Mouse (Mus musculus): ENCODE measurements around the gene Dppa5a. TPM values are rescaled to one million over a fixed set of nuclear protein-coding genes. Genes with fewer than 3 reads are reported as not detected.

Dppa5a gene
- polyA plus RNA-seq, 1 experiment from 2014 or later, result 0.41 TPM

DNA sequence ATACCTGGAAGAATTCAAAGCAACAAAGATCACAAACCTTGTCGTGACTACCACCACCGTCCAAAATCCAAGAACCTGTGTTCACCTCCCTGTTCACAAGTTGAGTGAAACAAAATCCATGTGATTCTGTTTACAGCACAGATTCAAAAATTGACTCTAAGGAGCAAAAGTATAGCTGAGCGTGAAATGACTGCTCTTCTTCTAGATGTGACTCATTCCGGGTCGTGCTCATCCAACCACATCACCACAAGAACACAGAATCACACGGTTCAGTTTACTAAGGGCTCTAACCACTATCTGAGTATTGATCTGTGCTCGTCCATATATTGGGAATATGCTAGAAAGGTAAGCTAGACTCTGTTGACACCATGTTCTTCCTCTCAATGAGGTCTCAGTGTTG, 19.0 kb upstream of the Dppa5a start:
- no peak for ATAC-seq (ENCODE audit: insufficient read depth, low FRiP score, low TSS enrichment)
- 86% methylated on average over 7 of the region's 7 CpGs for whole genome bisulfite sequencing
- H3K36me3 ChIP-seq (ENCODE audit: control insufficient read depth, insufficient read depth, low read length), result no peaks in the 10 kb centered on the region
- H3K4me3 ChIP-seq (ENCODE audit: low read depth, low read length), result no peak overlapping the region
- no peak overlapping the region for H3K9ac ChIP-seq (ENCODE audit: low read length)
- H3K4me2 ChIP-seq (ENCODE audit: low read depth), result no peak overlapping the region
- H3K9me3 ChIP-seq (ENCODE audit: control insufficient read depth, low read length), result no peaks in the 10 kb centered on the region
- H3K4me1 ChIP-seq (ENCODE audit: control insufficient read depth, insufficient read depth, low read length), result no peaks in the 10 kb centered on the region
- no peak for DNase-seq (ENCODE audit: low spot score)
- H3K27me3 ChIP-seq (ENCODE audit: control insufficient read depth, insufficient read depth, low read length), result no peaks in the 10 kb centered on the region
- H3K27ac ChIP-seq (ENCODE audit: low read depth, low read length), result no peak overlapping the region

GRCm38 (mm10) chr9:78385893-78386292, 17.9 kb upstream of the Dppa5a start:
- ATAC-seq (ENCODE audit: insufficient read depth, low FRiP score, low TSS enrichment) (no peak), DNase-seq (ENCODE audit: low spot score) (no peak)
- no peaks in the 10 kb centered on the region for H3K4me1 ChIP-seq (ENCODE audit: control insufficient read depth, insufficient read depth, low read length)
- no peaks in the 10 kb centered on the region for H3K27me3 ChIP-seq (ENCODE audit: control insufficient read depth, insufficient read depth, low read length)
- no peak overlapping the region for H3K4me3 ChIP-seq (ENCODE audit: low read depth, low read length)
- H3K27ac ChIP-seq (ENCODE audit: low read depth, low read length), result no peak overlapping the region
- H3K4me2 ChIP-seq (ENCODE audit: low read depth), result no peak overlapping the region
- no peaks in the 10 kb centered on the region for H3K36me3 ChIP-seq (ENCODE audit: control insufficient read depth, insufficient read depth, low read length)
- H3K9ac ChIP-seq (ENCODE audit: low read length), result no peak overlapping the region
- WGBS, result 55% methylated on average over 3 of the region's 3 CpGs
- no peaks in the 10 kb centered on the region for H3K9me3 ChIP-seq (ENCODE audit: control insufficient read depth, low read length)

DNA sequence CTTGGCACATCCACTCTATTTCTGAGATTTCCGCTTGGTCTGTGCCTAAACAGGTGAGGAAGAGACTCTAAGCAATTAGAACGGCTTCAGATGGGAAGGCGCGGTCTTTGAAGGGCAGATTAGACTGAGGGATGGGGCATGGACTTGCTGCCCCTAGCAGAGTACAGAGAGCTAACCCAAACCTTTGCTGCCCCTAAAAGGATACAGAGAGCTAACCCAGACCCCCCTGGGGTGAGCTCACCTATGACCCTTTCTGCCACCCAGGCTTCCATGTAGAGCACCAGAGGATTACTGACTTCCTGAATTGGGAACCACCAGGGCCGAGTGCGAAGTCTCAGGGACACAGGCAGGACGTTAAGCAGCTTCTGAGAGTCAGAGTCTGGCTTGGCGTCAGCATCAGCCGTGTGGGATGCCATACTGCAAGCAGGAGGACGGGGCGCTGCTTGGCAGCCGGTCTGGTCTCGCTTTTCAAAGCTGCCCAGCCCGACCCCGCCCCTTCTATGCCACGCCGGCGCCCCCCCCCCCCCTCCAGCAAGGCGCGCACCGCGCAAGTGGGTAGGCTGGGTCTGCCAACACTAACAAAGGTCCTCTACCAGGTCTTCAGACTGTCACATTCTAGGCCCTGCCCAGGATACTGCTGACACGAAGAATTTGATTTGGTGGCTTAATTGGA, 10.3 kb upstream of the Dppa5a start, which contains the start of gene Ooep:
Ooep (minus strand) TSS at position 613 of the 673 bp plus-strand sequence.
- Histone ChIP-seq H3K9me3 (ENCODE audit: control insufficient read depth, low read length) (no peaks in the 10 kb centered on the region), H3K27ac (ENCODE audit: low read depth, low read length) (no peak within 1 kb of the TSS), H3K9ac (ENCODE audit: low read length) (peak within 1 kb of the TSS; percentile 20; the same call in 1 of the 2 replicates), H3K36me3 (ENCODE audit: control insufficient read depth, insufficient read depth, low read length) (no peaks in the 10 kb centered on the region), H3K4me2 (ENCODE audit: low read depth) (peak within 1 kb of the TSS; percentile 57), H3K4me1 (ENCODE audit: control insufficient read depth, insufficient read depth, low read length) (0 out of 2 replicates have a peak, but pooled peaks cover 3% of the 10 kb centered on the region), H3K4me3 (ENCODE audit: low read depth, low read length) (peak within 1 kb of the TSS; percentile 27), H3K27me3 (ENCODE audit: control insufficient read depth, insufficient read depth, low read length) (no peaks in the 10 kb centered on the region)
- ATAC-seq (ENCODE audit: insufficient read depth, low FRiP score, low TSS enrichment), result peak; percentile 84
- whole genome bisulfite sequencing, result 3% methylated on average over 23 of the region's 23 CpGs
- peak; percentile 49 for DNase-seq (ENCODE audit: low spot score)

GRCm38 (mm10) chr9:78377546-78377945, 9.6 kb upstream of the Dppa5a start:
- Histone ChIP-seq H3K36me3 (ENCODE audit: control insufficient read depth, insufficient read depth, low read length) (no peaks in the 10 kb centered on the region), H3K4me2 (ENCODE audit: low read depth) (peak overlapping the region; percentile 57), H3K9me3 (ENCODE audit: control insufficient read depth, low read length) (no peaks in the 10 kb centered on the region), H3K27ac (ENCODE audit: low read depth, low read length) (no peak overlapping the region), H3K4me1 (ENCODE audit: control insufficient read depth, insufficient read depth, low read length) (0 out of 2 replicates have a peak, but pooled peaks cover 3% of the 10 kb centered on the region), H3K9ac (ENCODE audit: low read length) (no peak overlapping the region), H3K4me3 (ENCODE audit: low read depth, low read length) (no peak overlapping the region; the same call in 1 of the 2 replicates), H3K27me3 (ENCODE audit: control insufficient read depth, insufficient read depth, low read length) (no peaks in the 10 kb centered on the region)
- 31% methylated on average over 8 of the region's 8 CpGs for WGBS
- no peak for ATAC-seq (ENCODE audit: insufficient read depth, low FRiP score, low TSS enrichment)
- no peak for DNase-seq (ENCODE audit: low spot score)

DNA sequence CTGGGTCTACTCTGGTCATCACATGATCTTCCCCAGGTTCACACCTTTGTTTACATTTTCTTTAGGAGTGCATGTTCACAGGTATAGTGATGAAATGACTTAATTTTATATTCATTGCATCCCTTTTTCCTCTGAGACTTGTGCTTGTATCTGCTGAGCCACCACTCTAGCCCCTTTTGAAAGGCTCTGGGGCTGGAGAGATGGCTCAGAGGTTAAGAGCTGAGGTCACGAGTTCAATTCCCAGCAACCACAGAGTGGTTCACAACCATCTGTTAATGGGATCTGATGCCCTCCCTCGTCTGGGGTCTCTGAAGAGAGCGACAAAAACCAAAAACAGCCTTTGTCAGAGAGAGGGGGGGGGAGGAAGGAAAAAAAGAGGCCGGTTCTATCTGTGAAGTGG, 7.5 kb upstream of the Dppa5a start:
- H3K4me3 ChIP-seq (ENCODE audit: low read depth, low read length), result no peak overlapping the region
- WGBS, result 64% methylated on average over 4 of the region's 4 CpGs
- no peak overlapping the region for H3K4me2 ChIP-seq (ENCODE audit: low read depth)

DNA sequence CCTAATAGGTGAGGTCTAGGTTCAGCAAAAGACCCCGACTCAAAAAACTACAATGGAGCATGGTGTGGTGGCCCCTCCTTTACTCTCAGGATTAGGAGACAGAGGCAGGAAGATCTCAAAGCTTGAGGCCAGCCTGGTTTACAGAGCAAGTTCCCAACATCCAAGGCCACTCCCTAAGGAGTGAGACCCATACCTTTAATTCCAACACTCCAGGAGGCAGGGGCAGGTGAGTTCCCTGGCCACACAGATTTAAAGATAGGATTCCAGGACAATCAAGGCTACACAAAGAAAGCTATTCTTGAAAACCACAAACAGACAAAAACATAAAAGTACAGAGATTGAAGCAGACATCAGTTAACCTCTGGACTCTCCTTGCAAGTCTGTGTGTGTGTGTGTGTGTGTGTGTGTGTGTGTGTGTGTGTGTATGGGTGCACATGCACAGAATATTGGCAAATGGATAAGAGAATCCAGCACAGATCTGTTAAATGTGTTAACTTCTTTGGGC, 7.0 kb upstream of the Dppa5a start:
- Histone ChIP-seq H3K4me3 (ENCODE audit: low read depth, low read length) (no peak overlapping the region), H3K27me3 (ENCODE audit: control insufficient read depth, insufficient read depth, low read length) (no peaks in the 10 kb centered on the region), H3K4me2 (ENCODE audit: low read depth) (no peak overlapping the region), H3K9me3 (ENCODE audit: control insufficient read depth, low read length) (no peaks in the 10 kb centered on the region), H3K27ac (ENCODE audit: low read depth, low read length) (no peak overlapping the region), H3K36me3 (ENCODE audit: control insufficient read depth, insufficient read depth, low read length) (no peaks in the 10 kb centered on the region), H3K9ac (ENCODE audit: low read length) (no peak overlapping the region), H3K4me1 (ENCODE audit: control insufficient read depth, insufficient read depth, low read length) (0 out of 2 replicates have a peak, but pooled peaks cover 3% of the 10 kb centered on the region)
- 73% methylated on average over 1 of the region's 1 CpGs for WGBS
- ATAC-seq (ENCODE audit: insufficient read depth, low FRiP score, low TSS enrichment) (no peak), DNase-seq (ENCODE audit: low spot score) (no peak)

More for the DNA sequence above, 7.5 kb upstream of the Dppa5a start:
- Histone ChIP-seq H3K36me3 (ENCODE audit: control insufficient read depth, insufficient read depth, low read length) (no peaks in the 10 kb centered on the region), H3K27ac (ENCODE audit: low read depth, low read length) (no peak overlapping the region), H3K4me1 (ENCODE audit: control insufficient read depth, insufficient read depth, low read length) (0 out of 2 replicates have a peak, but pooled peaks cover 3% of the 10 kb centered on the region), H3K27me3 (ENCODE audit: control insufficient read depth, insufficient read depth, low read length) (no peaks in the 10 kb centered on the region), H3K9ac (ENCODE audit: low read length) (no peak overlapping the region), H3K9me3 (ENCODE audit: control insufficient read depth, low read length) (no peaks in the 10 kb centered on the region)
- DNase-seq (ENCODE audit: low spot score) (no peak), ATAC-seq (ENCODE audit: insufficient read depth, low FRiP score, low TSS enrichment) (no peak)

DNA sequence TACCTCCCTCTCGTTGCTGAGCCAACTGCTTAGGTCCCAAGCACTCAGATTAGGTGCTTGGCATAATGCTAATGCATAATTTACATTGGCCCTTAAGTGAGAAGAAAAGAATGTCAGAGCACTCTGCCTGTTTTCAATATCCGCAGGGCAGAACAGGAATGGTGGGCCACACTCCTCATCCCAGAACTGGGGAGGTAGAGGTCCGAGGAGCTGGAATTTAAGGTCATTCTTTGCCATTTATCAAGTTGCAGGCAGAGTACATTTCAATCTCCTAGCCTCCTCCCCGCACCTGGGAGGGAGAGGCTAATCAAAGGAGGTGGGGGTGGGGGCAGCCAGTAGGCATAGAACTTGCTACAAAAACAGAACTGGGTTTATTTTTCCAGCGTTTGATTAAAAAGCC, 6.4 kb upstream of the Dppa5a start:
- Histone ChIP-seq H3K27ac (ENCODE audit: low read depth, low read length) (no peak overlapping the region), H3K4me3 (ENCODE audit: low read depth, low read length) (no peak overlapping the region), H3K36me3 (ENCODE audit: control insufficient read depth, insufficient read depth, low read length) (no peaks in the 10 kb centered on the region), H3K4me1 (ENCODE audit: control insufficient read depth, insufficient read depth, low read length) (0 out of 2 replicates have a peak, but pooled peaks cover 3% of the 10 kb centered on the region), H3K27me3 (ENCODE audit: control insufficient read depth, insufficient read depth, low read length) (no peaks in the 10 kb centered on the region), H3K9ac (ENCODE audit: low read length) (no peak overlapping the region), H3K9me3 (ENCODE audit: control insufficient read depth, low read length) (no peaks in the 10 kb centered on the region), H3K4me2 (ENCODE audit: low read depth) (no peak overlapping the region)
- WGBS, result 61% methylated on average over 5 of the region's 5 CpGs
- ATAC-seq (ENCODE audit: insufficient read depth, low FRiP score, low TSS enrichment), result no peak
- DNase-seq (ENCODE audit: low spot score), result no peak

DNA sequence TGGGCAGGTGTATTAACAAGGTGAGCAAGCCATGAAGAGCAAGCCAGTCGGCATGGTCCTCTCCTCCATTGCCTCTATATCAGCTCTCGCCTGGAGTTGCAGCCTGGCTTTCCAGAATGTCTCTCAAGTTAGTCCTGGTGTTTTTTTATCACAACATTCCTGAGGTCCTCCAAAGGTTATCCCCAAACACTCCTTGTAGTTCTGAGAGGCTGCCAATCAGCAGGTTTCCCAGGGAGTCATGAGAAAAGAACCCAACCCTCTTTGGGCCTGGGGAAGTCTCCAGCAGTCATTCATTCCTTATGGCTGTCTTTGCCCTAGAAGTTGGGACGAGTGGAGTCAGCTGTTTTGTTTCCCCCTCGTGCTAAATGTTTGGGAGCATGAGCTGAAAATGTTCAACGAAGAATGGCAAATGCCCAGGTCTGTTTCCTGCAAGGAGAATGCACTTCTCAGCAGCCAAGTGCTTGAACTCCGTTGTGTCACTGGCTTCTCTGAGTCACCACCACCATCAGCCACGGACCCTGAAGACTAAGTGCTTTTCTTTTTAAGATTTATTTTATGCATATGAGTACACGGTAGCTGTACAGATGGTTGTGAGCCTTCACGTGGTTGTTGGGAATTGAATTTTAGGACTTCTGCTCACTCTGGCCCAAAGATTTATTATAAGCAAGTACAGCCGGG, 5.0 kb upstream of the Dppa5a start:
- H3K9me3 ChIP-seq (ENCODE audit: control insufficient read depth, low read length), result no peaks in the 10 kb centered on the region
- 0 out of 2 replicates have a peak, but pooled peaks cover under 1% of the 10 kb centered on the region for H3K4me1 ChIP-seq (ENCODE audit: control insufficient read depth, insufficient read depth, low read length)
- 85% methylated on average over 10 of the region's 10 CpGs for WGBS
- ATAC-seq (ENCODE audit: insufficient read depth, low FRiP score, low TSS enrichment) (no peak), DNase-seq (ENCODE audit: low spot score) (no peak)
- H3K4me3 ChIP-seq (ENCODE audit: low read depth, low read length), result no peak overlapping the region
- no peak overlapping the region for H3K4me2 ChIP-seq (ENCODE audit: low read depth)
- H3K27me3 ChIP-seq (ENCODE audit: control insufficient read depth, insufficient read depth, low read length), result no peaks in the 10 kb centered on the region
- no peaks in the 10 kb centered on the region for H3K36me3 ChIP-seq (ENCODE audit: control insufficient read depth, insufficient read depth, low read length)
- no peak overlapping the region for H3K27ac ChIP-seq (ENCODE audit: low read depth, low read length)
- no peak overlapping the region for H3K9ac ChIP-seq (ENCODE audit: low read length)
